Mouse (Mus musculus): ENCODE results near the gene Nbeal1.
"Not testable (repeated sequence)": the region's sequence is repeated elsewhere in the genome, so short reads cannot be mapped to it uniquely, and the experiment has no call there.

Gene Nbeal1

DNA sequence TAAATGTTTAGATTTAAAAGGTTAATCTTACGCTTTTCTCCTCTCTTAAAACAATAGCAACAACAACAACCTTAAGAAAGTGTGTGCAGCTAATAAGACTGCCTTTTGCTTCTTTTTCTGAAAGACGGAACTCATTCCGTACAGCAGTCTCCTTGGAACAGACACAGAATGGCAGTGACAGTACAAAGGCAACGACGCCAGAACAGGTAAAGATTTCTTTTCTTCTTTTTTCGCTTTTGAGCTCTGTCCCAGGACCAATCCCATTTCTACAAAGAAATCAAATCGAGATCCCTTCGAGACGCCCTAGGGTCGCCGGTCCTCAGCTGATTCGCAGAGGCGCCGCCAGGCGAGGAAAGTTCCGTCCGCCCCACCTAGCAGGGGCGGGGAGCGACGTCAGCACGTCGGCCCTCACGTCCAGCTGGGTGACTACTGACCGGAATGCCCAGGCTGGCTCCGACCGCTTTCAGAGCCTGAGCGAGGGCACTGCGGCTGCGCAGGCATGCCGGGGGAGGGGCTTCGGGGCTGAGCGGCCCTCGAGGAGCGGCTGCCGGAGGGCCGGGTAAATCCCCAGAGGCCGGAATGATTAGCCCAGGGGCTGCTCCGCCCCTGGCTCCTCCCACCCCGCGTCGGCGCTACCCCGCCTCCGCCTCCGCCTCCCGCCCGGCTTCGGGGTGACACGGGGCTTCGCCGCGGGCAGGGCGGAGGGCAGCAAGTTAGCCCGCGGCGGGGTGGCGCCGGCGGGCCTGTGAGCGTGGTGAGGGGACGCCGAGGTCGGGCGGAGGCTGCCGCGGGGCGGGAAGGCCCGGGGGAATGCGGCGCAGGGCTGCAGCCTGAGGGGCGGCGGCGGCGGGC, at the start of gene Nbeal1:
Nbeal1 (plus strand) TSS at position 668 of the 852 bp plus-strand sequence.
- ATAC-seq (ENCODE audit: low TSS enrichment), result peak; percentile 99

- no peak for ATAC-seq (ENCODE audit: low TSS enrichment)
These were observed 43.1 kb upstream of the Nbeal1 start for GRCm38 (mm10) chr1:60137346-60137745.

GRCm38 (mm10) chr1:60152700-60153099, 27.7 kb upstream of the Nbeal1 start:
- no peak for ATAC-seq (ENCODE audit: low TSS enrichment)

- no peak for ATAC-seq (ENCODE audit: low TSS enrichment)
These were observed 23.7 kb upstream of the Nbeal1 start for GRCm38 (mm10) chr1:60156651-60157050.

- peak; percentile 64 for ATAC-seq (ENCODE audit: low TSS enrichment)
These were observed 22.0 kb upstream of the Nbeal1 start for GRCm38 (mm10) chr1:60158411-60158810.

GRCm38 (mm10) chr1:60163676-60164075, 16.7 kb upstream of the Nbeal1 start:
- ATAC-seq (ENCODE audit: low TSS enrichment), result no peak

DNA sequence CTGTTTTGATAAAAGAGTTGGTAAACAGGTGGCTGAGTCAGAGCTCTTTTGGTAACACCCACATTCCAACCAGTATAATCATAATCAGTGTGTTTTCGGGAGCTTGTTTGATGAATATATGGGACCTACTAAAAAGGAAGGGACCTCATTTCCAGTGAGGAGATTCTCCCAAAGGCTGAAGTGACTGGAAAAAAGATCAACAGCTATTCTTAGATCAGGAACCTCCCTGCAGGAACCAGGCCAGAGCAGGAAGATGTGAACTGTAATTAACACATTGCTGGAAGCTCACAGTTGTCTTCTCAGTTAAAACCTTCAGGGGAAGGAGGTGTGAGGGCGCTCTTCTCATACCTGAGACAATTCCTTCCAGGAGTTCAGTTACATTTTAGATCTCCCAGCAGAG, 10.8 kb upstream of the Nbeal1 start:
- ATAC-seq (ENCODE audit: low TSS enrichment), result no peak

GRCm38 (mm10) chr1:60170251-60170650, 10.1 kb upstream of the Nbeal1 start:
- ATAC-seq (ENCODE audit: low TSS enrichment), result no peak

DNA sequence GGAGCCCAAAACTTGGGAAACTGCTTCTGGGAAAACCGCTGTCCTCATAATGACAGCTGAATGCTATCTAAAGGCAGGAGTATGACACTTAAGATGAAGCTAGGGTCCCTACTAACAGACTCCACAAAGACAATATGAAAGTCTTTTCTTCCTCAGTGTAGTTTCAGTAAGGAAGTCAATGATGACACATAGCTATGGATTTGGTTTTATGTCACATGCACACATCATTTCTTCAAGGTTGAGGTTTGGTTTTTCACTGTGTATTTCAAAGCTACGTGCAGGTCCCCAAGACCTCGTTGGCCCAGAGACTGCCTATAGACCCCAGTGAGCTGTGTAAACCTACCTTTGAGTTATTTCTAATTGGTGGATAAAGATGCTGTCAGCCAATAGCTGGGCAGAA, 7.3 kb upstream of the Nbeal1 start:
- no peak for ATAC-seq (ENCODE audit: low TSS enrichment)

GRCm38 (mm10) chr1:60177814-60178213, 2.6 kb upstream of the Nbeal1 start:
- not testable (repeated sequence) for ATAC-seq (ENCODE audit: low TSS enrichment)

GRCm38 (mm10) chr1:60179376-60179775, 1.0 kb upstream of the Nbeal1 start:
- ATAC-seq (ENCODE audit: low TSS enrichment), result no peak

DNA sequence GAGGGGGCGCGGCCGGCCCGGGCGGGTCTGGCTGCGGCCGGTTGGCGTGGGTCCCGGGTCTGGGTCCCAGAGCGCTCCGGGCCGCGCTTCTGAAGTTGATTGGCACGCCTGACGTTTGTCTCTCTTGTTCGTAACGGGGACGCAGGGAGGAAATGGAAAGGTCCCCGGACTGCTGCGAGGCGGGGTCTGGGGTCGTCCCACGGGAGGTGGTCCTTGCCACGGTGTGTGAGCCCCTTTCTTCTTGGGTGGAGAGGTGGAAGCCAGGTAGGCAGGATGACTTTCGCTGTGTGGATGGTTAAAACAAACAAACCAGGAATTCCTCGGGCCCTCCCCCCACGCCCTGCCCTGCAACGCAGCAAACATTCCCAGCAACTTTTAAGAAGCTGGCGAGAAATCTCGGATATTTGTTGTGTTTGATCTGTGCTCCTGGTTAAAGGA, 404 bp downstream of the Nbeal1 start:
- peak; percentile 7; the same call in 1 of the 2 replicates for ATAC-seq (ENCODE audit: low TSS enrichment)

- ATAC-seq (ENCODE audit: low TSS enrichment), result no peak
These were observed 8.1 kb downstream of the Nbeal1 start for GRCm38 (mm10) chr1:60188454-60188853.

DNA sequence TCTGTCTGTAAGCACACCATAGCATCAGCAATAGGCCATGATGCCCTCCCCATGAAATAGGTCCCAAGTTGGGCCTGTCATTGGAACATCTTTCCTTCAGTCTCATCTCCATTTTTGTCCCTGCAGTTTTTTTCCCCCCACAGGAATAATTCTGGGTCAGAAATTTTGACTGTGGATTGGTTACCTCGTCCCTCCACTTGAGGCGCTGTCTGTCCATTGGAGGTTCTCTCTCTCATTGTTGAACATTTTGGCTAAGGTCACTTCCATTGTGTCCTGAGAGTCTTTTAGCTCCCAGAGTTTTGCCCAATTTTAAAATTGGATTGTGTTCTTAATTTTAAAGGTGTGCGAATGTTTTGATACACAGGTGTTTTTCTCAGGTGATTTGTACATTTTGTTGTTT, 16.4 kb downstream of the Nbeal1 start:
- no peak for ATAC-seq (ENCODE audit: low TSS enrichment)

- no peak for ATAC-seq (ENCODE audit: low TSS enrichment)
These were observed 18.6 kb downstream of the Nbeal1 start for GRCm38 (mm10) chr1:60199006-60199405.

- no peak for ATAC-seq (ENCODE audit: low TSS enrichment)
These were observed 55.9 kb downstream of the Nbeal1 start for GRCm38 (mm10) chr1:60236261-60236660.

DNA sequence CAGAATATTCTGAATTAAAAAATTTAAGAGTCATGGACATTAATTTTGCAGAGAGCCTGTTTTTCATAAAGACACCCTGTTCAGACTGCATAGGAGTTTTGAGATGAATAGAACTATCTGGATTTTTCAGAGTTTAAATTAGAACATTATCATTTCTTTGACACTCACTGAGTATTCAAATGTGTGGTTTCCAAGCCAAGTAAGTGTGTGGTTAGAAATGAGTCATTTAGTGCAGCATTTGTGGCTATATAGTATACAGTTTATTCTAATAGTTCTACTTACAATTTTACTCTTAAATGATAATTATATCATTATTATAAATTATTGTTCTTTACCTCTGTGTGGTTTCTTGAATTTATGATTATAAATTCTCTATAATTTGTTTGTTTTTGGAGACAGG, 60.0 kb downstream of the Nbeal1 start:
- ATAC-seq (ENCODE audit: low TSS enrichment), result no peak

GRCm38 (mm10) chr1:60268113-60268512, 87.7 kb downstream of the Nbeal1 start:
- ATAC-seq (ENCODE audit: low TSS enrichment), result no peak

- no peak for ATAC-seq (ENCODE audit: low TSS enrichment)
These were observed 88.9 kb downstream of the Nbeal1 start for GRCm38 (mm10) chr1:60269314-60269713.

DNA sequence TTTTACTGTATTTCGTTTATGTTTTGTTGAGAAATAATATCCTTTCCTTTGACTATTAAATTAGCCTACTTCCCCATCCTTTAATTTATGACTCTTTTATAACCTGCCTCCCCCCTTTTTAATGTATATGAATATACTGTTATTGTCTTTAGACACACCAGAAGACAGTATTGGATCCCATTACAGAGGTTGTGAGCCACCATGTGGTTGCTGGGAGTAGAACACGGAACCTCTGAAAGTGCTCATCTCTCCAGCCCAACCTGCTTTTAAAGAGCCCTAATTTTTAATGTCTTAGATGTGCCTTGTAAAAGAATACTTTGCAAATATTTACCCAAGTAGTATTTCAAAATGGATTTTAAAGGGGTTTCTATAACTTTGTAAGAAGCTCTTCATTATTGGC, 92.1 kb downstream of the Nbeal1 start:
- no peak for ATAC-seq (ENCODE audit: low TSS enrichment)

- ATAC-seq (ENCODE audit: low TSS enrichment), result no peak
These were observed 113.5 kb downstream of the Nbeal1 start for GRCm38 (mm10) chr1:60293921-60294320.

- ATAC-seq (ENCODE audit: low TSS enrichment), result peak; percentile 96
These were observed 162.6 kb downstream of the Nbeal1 start, which contains the start of gene Cyp20a1 for GRCm38 (mm10) chr1:60342808-60343629. Gene Cyp20a1, plus strand, starts transcription at chr1:60343323.
